Mouse (Mus musculus) heart, postnatal 0 days (tissue): ENCODE results near the gene Numb. TPM values are rescaled to one million over a fixed set of nuclear protein-coding genes. Genes with fewer than 3 reads are reported as not detected.

Experiments
- ATAC-seq: fragments of 200-750 bp; cut with Nextera tagmentation; 2 replicates; pipeline ENCODE4 v1.8.0; 2017; ENCODE audit warnings: low read depth, moderate number of reproducible peaks, moderate library complexity; ENCODE audit not compliant: insufficient read depth
- DNase-seq: peaks from one replicate; pipeline ENCODE4 v3.0.0-alpha.2; 2016; ENCODE audit warnings: low spot score
- H3K27ac ChIP-seq: fragments of 300-500 bp; sonication (generic); 2 replicates; pipeline ENCODE4 v1.5.1; 2014; ENCODE audit warnings: low read depth, mild to moderate bottlenecking
- H3K27me3 ChIP-seq: fragments of 300-500 bp; sonication (generic); 2 replicates; pipeline ENCODE4 v1.6.1; 2014; ENCODE audit warnings: low read length, mixed read lengths; ENCODE audit not compliant: control insufficient read depth, insufficient read depth
- H3K36me3 ChIP-seq: fragments of 300-500 bp; sonication (generic); replicated peaks from 2 replicates; pipeline ENCODE4 v1.6.1; 2014; ENCODE audit warnings: low read length, mixed read lengths; ENCODE audit not compliant: control insufficient read depth, insufficient read depth
- H3K4me1 ChIP-seq: fragments of 300-500 bp; sonication (generic); 2 replicates; pipeline ENCODE4 v1.6.1; 2014; ENCODE audit warnings: antibody characterized with exemption; ENCODE audit not compliant: control insufficient read depth, insufficient read depth
- H3K4me2 ChIP-seq: fragments of 300-500 bp; sonication (generic); 2 replicates; pipeline ENCODE4 v1.6.1; 2014; ENCODE audit warnings: low read depth, mild to moderate bottlenecking, low read length, moderate library complexity
- H3K4me3 ChIP-seq: fragments of 300-500 bp; sonication (generic); 2 replicates; pipeline ENCODE4 v1.5.1; 2014; ENCODE audit warnings: low read depth, low read length
- H3K9ac ChIP-seq: fragments of 300-500 bp; sonication (generic); replicated peaks from 2 replicates; pipeline ENCODE4 v1.6.1; 2014; ENCODE audit warnings: low read depth, low read length, mixed read lengths
- H3K9me3 ChIP-seq: fragments of 300-500 bp; sonication (generic); replicated peaks from 2 replicates; pipeline ENCODE4 v1.6.1; 2016; ENCODE audit warnings: low read length; ENCODE audit not compliant: control insufficient read depth
- CTCF ChIP-seq: IDR thresholded peaks from 2 replicates; pipeline ENCODE4 v1.5.1; 2016; ENCODE audit warnings: antibody characterized with exemption, control low read depth, low read depth
- EP300 ChIP-seq: IDR thresholded peaks from 2 replicates; pipeline ENCODE4 v1.6.1; 2016; ENCODE audit warnings: antibody characterized with exemption, low read depth
- WGBS: fragments of 180-500 bp; shearing (Covaris S2); extraction: QIAGEN DNeasy Blood & Tissue Kit; methylation state at CpG from one replicate; pipeline ENCODE4 v1.1.7; 2014; 5-methylcytosine and 5-hydroxymethylcytosine counted together
- polyA plus RNA-seq: library from polyadenylated mRNA; unstranded; fragments of >200 nt; fragmentation: Nextera tagmentation; extraction: Ambion mirVana; gene quantifications from 2 replicates; pipeline ENCODE4 v1.2.1, GENCODE M21; 2015
- total RNA-seq: library from RNA; depleted of rRNA; stranded (reverse); fragments of >200 nt; gene quantifications from 2 replicates; pipeline ENCODE4 v1.2.3, GENCODE M21; 2014; ENCODE audit warnings: low replicate concordance

Numb gene
- total and polyA plus RNA-seq, 2 experiments from 2014 or later = 19.0 to 42.1 TPM

DNA sequence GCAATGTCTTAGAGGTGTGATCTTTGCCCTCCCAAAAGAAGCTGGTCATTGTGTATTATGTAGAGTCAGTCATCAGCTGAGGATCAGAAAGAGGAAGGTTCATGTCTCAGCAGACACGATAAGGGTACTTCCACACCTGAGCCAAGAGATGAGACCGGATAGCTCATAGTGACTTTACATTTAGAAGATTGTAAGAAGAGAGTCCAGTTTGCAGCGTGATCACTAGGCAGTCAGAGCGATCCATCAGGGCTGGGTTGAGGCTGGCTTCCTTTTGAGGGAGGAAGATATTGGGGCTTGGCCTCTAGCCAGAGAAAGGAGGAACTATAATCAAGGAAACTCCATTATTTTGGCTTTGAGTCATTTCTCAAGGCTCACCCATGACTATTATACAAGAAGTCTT is 6.0 kb upstream of the Numb start:
- Histone ChIP-seq H3K9ac (no peak overlapping the region), H3K27ac (0 out of 2 replicates have a peak overlapping the region, but pooled peaks have one; percentile 7), H3K4me2 (no peak overlapping the region), H3K9me3 (no peaks in the 10 kb centered on the region), H3K36me3 (no peaks in the 10 kb centered on the region), H3K4me3 (no peak overlapping the region), H3K4me1 (peaks cover 30% of the 10 kb centered on the region), H3K27me3 (no peaks in the 10 kb centered on the region)
- ATAC-seq = no peak
- TF ChIP-seq EP300 = no peak
- no peak for TF ChIP-seq CTCF
- WGBS = 57% methylated on average over 4 of the region's 4 CpGs
- DNase-seq = peak; percentile 41

DNA sequence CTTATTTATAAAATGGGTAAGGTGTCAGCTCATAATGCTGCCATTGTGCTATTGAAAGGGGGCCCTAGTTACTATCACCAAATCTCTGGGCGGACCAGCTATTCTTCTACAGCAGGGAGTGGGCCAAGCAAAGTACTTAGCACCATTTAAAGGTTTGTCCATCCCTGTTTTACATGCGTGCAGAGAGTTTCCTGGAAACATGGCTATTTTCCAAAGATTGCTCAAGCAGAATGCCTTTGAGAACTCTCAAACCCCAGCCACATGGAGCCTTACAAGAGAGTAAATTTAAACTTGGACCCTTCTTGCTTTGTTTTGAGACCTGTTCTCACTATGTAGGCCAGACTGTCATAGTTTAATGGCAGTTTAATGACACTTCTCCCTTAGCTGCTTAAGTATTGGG is 4.3 kb upstream of the Numb start:
- DNase-seq (no peak), ATAC-seq (no peak)
- Histone ChIP-seq H3K27ac (no peak overlapping the region), H3K36me3 (no peaks in the 10 kb centered on the region), H3K9ac (no peak overlapping the region), H3K4me1 (peaks cover 34% of the 10 kb centered on the region), H3K4me2 (no peak overlapping the region), H3K4me3 (no peak overlapping the region), H3K9me3 (no peaks in the 10 kb centered on the region), H3K27me3 (no peaks in the 10 kb centered on the region)
- no peak for TF ChIP-seq EP300
- no peak for TF ChIP-seq CTCF
- WGBS = 58% methylated on average over 2 of the region's 2 CpGs

DNA sequence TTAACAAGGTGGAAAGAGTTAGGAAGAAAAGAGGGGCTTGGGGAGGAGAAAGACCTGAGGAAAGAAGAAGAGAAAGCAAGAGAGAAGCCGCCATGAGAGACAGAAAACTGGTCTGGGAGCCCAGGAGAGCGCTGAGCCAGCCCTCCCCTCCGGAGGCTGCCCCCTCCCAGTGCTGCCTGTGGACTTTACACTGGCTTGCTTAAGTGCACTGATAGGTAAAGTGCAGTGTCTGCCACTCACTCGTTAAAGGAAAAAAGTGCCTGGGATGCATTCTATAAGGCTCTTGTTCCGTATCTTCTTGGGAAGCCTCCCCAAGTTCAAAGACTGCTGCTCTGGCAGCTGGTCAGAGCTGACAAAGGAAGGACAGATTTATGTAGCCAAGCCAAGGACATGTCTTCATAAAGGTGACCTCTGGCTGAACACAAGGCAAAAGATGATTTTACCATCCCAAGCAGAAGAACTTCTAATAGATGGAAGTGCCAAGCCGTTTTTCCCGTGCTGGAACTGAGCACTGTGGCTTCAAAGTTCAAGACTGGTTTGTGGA is 3.5 kb upstream of the Numb start:
- Histone ChIP-seq H3K27ac (no peak overlapping the region), H3K4me3 (no peak overlapping the region), H3K36me3 (no peaks in the 10 kb centered on the region), H3K27me3 (no peaks in the 10 kb centered on the region), H3K4me2 (peak overlapping the region; percentile 11; the same call in 1 of the 2 replicates), H3K9ac (no peak overlapping the region), H3K9me3 (no peaks in the 10 kb centered on the region), H3K4me1 (peaks cover 34% of the 10 kb centered on the region)
- 42% methylated on average over 7 of the region's 7 CpGs for WGBS
- ATAC-seq (no peak), DNase-seq (no peak)
- TF ChIP-seq CTCF = no peak
- no peak for TF ChIP-seq EP300

DNA sequence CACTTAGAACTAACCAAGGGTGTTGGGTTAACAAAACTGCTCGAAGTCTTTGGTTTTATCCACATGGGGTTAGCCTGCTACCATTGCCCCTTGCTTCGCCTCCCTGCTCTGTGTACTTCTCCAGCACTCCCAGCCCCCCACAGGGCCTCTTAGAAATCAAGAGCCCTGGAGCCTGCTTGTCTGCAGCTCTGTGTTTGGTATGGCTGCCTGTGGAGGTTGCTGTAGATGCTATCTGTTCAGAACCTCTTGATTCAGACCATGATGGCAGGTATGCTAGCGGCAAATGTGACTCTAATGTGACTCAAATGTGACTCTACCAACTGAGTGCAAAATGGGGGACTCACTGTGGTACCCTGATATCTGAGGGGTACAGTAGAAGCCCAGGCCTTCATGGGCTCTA is 2.6 kb upstream of the Numb start:
- H3K27me3 ChIP-seq = no peaks in the 10 kb centered on the region
- no peak overlapping the region for H3K27ac ChIP-seq
- H3K4me1 ChIP-seq = peaks cover 34% of the 10 kb centered on the region
- no peak for DNase-seq
- no peak overlapping the region for H3K4me2 ChIP-seq
- no peak overlapping the region for H3K9ac ChIP-seq
- no peak for TF ChIP-seq EP300
- TF ChIP-seq CTCF = no peak
- WGBS = 46% methylated on average over 3 of the region's 3 CpGs
- ATAC-seq = no peak
- no peaks in the 10 kb centered on the region for H3K36me3 ChIP-seq
- H3K9me3 ChIP-seq = no peaks in the 10 kb centered on the region
- H3K4me3 ChIP-seq = no peak overlapping the region

DNA sequence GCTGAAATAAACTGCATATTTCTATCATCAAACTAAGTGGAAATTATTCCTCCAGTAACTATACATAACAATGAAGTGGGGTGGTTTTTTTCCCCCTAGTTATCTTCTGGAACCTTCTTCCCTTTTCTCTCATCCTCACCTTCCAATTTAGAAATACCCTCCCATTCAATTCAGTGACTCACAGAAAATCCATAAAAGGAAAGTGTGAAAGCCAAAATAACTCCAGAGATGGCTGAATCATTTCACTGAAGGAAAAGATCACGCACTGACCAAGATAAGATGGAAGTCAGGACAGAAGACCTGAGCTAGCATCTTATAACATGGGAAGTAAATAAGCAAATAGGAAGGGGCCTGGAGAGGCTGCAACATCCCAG is 1.7 kb upstream of the Numb start:
- H3K4me1 ChIP-seq = peaks cover 28% of the 10 kb centered on the region
- WGBS = 36% methylated on average over 1 of the region's 1 CpGs
- H3K4me3 ChIP-seq = no peak overlapping the region
- DNase-seq = no peak
- TF ChIP-seq EP300 = no peak
- TF ChIP-seq CTCF = no peak
- H3K4me2 ChIP-seq = no peak overlapping the region
- H3K27me3 ChIP-seq = no peaks in the 10 kb centered on the region
- H3K9ac ChIP-seq = no peak overlapping the region
- H3K36me3 ChIP-seq = 0 out of 2 replicates have a peak, but pooled peaks cover 3% of the 10 kb centered on the region
- no peak for ATAC-seq
- no peaks in the 10 kb centered on the region for H3K9me3 ChIP-seq
- H3K27ac ChIP-seq = no peak overlapping the region
